Mouse (Mus musculus): ENCODE measurements around the gene Mier1. TPM values are rescaled to one million over a fixed set of nuclear protein-coding genes. Genes with fewer than 3 reads are reported as not detected.
A peak's percentile ranks its signal among the peaks of the same experiment; 100 is the strongest.

Gene Mier1
- total RNA-seq (2021) = 10 to 100 TPM; 42.9 to 46.6 TPM

GRCm38 (mm10) chr4:103114184-103115111 lies at the start of gene Mier1, which contains the start of gene Wdr78:
Mier1 (plus strand) TSS chr4:103114390.
Wdr78 (minus strand) TSS chr4:103114555.
- DNase-seq = peak; percentile 96

- no peak for DNase-seq
These were observed 49.8 kb upstream of the Mier1 start for GRCm38 (mm10) chr4:103064421-103064820.

GRCm38 (mm10) chr4:103064976-103065375 lies 49.2 kb upstream of the Mier1 start:
- DNase-seq = no peak

- DNase-seq = no peak
These were observed 46.1 kb upstream of the Mier1 start for GRCm38 (mm10) chr4:103067906-103068655.

GRCm38 (mm10) chr4:103070631-103071030 lies 43.6 kb upstream of the Mier1 start:
- DNase-seq = no peak

GRCm38 (mm10) chr4:103085237-103085636 lies 29.0 kb upstream of the Mier1 start:
- no peak for DNase-seq

GRCm38 (mm10) chr4:103095921-103096320 lies 18.3 kb upstream of the Mier1 start:
- DNase-seq = no peak

GRCm38 (mm10) chr4:103098532-103098931 lies 15.7 kb upstream of the Mier1 start:
- DNase-seq = no peak

- no peak for DNase-seq
These were observed 1.5 kb upstream of the Mier1 start for GRCm38 (mm10) chr4:103112651-103113050.

- no peak for DNase-seq
These were observed 788 bp upstream of the Mier1 start for GRCm38 (mm10) chr4:103113402-103113801.

GRCm38 (mm10) chr4:103118888-103119228 lies 4.7 kb downstream of the Mier1 start:
- DNase-seq = no peak

- DNase-seq = peak; percentile 86
These were observed 5.2 kb downstream of the Mier1 start for GRCm38 (mm10) chr4:103119229-103120027.

GRCm38 (mm10) chr4:103120028-103120384 lies 5.8 kb downstream of the Mier1 start:
- no peak for DNase-seq

- no peak for DNase-seq
These were observed 6.2 kb downstream of the Mier1 start for GRCm38 (mm10) chr4:103120395-103120794.

GRCm38 (mm10) chr4:103120874-103121389 lies 6.7 kb downstream of the Mier1 start:
- DNase-seq = no peak

GRCm38 (mm10) chr4:103123086-103123485 lies 8.9 kb downstream of the Mier1 start:
- DNase-seq = no peak

GRCm38 (mm10) chr4:103123606-103124005 lies 9.4 kb downstream of the Mier1 start:
- DNase-seq = no peak

- DNase-seq = no peak
These were observed 12.3 kb downstream of the Mier1 start for GRCm38 (mm10) chr4:103126533-103126932.

- no peak for DNase-seq
These were observed 22.8 kb downstream of the Mier1 start for GRCm38 (mm10) chr4:103136946-103137345.

GRCm38 (mm10) chr4:103146339-103146738 lies 32.1 kb downstream of the Mier1 start:
- peak; percentile 87 for DNase-seq

- no peak for DNase-seq
These were observed 37.8 kb downstream of the Mier1 start for GRCm38 (mm10) chr4:103151946-103152345.

- DNase-seq = no peak
These were observed 44.6 kb downstream of the Mier1 start for GRCm38 (mm10) chr4:103158781-103159180.

All from heart, postnatal 4 days (tissue).